Mouse (Mus musculus): ENCODE measurements at regions not wholly inside any gene's neighbourhood (a gene's known extent, or its start where the extent isn't known, plus 50 kb on each side); places are given as distances from the start of the nearest gene placed in this dataset.
A peak's percentile ranks its signal among the peaks of the same experiment; 100 is the strongest.

DNA sequence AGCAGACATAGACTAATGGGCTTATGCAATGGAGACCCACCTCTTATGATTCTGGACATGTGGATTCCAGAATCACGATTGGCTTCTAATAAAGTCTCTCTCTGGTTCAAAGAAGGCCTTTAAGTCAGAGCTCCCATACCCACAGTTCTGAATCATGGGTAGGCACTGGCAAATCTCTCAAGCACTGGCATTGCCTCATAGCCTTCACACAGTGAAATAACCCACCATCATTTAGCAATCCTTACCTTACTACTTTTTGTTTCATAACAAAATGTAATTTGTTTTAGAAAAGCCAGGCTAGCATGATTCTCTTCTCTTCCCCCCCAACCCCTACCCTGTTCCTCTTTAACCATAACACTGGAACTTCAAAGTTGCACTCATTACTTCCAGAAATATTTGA lies 236.3 kb upstream of the Trib2 start:
- Histone ChIP-seq H3K4me2 (ENCODE audit: low read length) (no peak overlapping the region), H3K4me1 (ENCODE audit: control insufficient read depth, insufficient read depth, low read depth, low read length) (no peaks in the 10 kb centered on the region), H3K4me3 (ENCODE audit: low read length) (no peak overlapping the region), H3K27ac (ENCODE audit: low read depth, low read length) (no peak overlapping the region), H3K36me3 (ENCODE audit: control insufficient read depth, insufficient read depth, low read length) (no peaks in the 10 kb centered on the region), H3K27me3 (replicated peaks; ENCODE audit: control insufficient read depth, insufficient read depth, low read length) (no peaks in the 10 kb centered on the region), H3K9me3 (ENCODE audit: control insufficient read depth, low read length) (no peaks in the 10 kb centered on the region), H3K9ac (ENCODE audit: low read depth, low read length) (no peak overlapping the region)
- WGBS, result 83% methylated on average over 1 of the region's 1 CpGs
- no peak for ATAC-seq

DNA sequence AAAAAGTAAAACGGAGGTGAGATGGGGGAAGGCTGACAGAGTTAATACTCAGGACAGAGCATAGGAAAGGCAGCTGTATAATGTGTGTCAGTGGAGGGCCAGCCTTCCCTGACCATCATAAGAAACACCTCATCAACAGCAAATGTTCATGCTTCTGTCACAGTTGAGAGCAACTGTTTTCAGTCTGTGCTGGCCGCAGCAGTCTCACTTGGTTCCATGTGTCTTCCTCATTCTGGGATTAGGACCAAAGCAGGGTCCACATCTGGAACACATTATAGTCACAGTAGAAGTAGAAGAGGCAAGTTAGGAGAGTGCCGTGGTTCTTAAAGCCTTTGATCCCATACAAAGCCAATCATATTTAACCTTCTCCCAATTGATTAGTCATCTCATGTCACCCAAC lies 235.6 kb upstream of the Trib2 start:
- Histone ChIP-seq H3K4me3 (ENCODE audit: low read length) (no peak overlapping the region), H3K9ac (ENCODE audit: low read depth, low read length) (no peak overlapping the region), H3K4me2 (ENCODE audit: low read length) (no peak overlapping the region), H3K4me1 (ENCODE audit: control insufficient read depth, insufficient read depth, low read depth, low read length) (no peaks in the 10 kb centered on the region), H3K36me3 (ENCODE audit: control insufficient read depth, insufficient read depth, low read length) (no peaks in the 10 kb centered on the region), H3K27me3 (replicated peaks; ENCODE audit: control insufficient read depth, insufficient read depth, low read length) (no peaks in the 10 kb centered on the region), H3K27ac (ENCODE audit: low read depth, low read length) (no peak overlapping the region), H3K9me3 (ENCODE audit: control insufficient read depth, low read length) (no peaks in the 10 kb centered on the region)
- no peak for ATAC-seq
- WGBS, result 82% methylated on average over 3 of the region's 3 CpGs

DNA sequence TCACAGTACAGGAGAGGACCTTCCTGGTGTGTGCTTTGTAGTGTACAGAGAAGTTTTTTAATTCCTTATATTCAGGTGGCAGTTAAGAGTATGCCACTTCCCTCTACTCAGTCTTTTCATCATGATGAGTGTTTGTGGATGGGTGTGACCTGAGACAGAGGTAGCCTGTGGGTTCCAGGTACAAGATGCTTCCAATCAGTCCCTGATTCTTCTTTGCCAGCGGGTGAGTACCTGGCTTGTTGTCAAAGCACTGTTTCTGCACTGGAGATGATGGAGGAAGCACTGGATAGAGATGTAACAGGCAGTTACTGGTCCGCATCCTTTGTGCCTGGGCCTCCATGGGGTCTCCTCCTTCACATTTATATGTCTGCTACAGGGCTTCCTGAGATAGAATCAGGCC lies 234.7 kb upstream of the Trib2 start:
- Histone ChIP-seq H3K9ac (ENCODE audit: low read depth, low read length) (no peak overlapping the region), H3K4me1 (ENCODE audit: control insufficient read depth, insufficient read depth, low read depth, low read length) (no peaks in the 10 kb centered on the region), H3K36me3 (ENCODE audit: control insufficient read depth, insufficient read depth, low read length) (no peaks in the 10 kb centered on the region), H3K9me3 (ENCODE audit: control insufficient read depth, low read length) (no peaks in the 10 kb centered on the region), H3K27ac (ENCODE audit: low read depth, low read length) (no peak overlapping the region), H3K4me2 (ENCODE audit: low read length) (no peak overlapping the region), H3K27me3 (replicated peaks; ENCODE audit: control insufficient read depth, insufficient read depth, low read length) (no peaks in the 10 kb centered on the region), H3K4me3 (ENCODE audit: low read length) (no peak overlapping the region)
- WGBS, result 95% methylated on average over 2 of the region's 2 CpGs
- no peak for ATAC-seq

DNA sequence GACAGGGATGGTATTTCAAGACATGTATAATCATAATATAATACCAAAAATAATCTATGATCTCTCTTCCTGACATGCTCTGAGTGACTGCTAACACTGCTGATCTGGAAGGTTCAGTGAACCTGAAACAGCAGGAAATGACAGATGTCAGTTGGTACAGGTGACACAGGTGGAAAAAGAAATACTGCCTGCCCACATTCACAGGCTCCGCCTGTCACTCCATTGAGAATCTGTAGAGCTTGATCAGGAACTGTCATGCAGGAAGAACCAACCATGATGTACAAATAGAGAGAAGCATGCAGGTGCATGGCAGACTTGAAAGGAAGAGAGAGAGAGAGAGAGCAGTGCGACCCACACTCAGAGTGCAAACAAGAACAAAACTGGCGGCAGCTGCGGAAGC lies 232.8 kb upstream of the Trib2 start:
- Histone ChIP-seq H3K4me2 (ENCODE audit: low read length) (no peak overlapping the region), H3K27ac (ENCODE audit: low read depth, low read length) (no peak overlapping the region), H3K4me1 (ENCODE audit: control insufficient read depth, insufficient read depth, low read depth, low read length) (no peaks in the 10 kb centered on the region), H3K9me3 (ENCODE audit: control insufficient read depth, low read length) (no peaks in the 10 kb centered on the region), H3K36me3 (ENCODE audit: control insufficient read depth, insufficient read depth, low read length) (no peaks in the 10 kb centered on the region), H3K4me3 (ENCODE audit: low read length) (no peak overlapping the region), H3K9ac (ENCODE audit: low read depth, low read length) (no peak overlapping the region), H3K27me3 (replicated peaks; ENCODE audit: control insufficient read depth, insufficient read depth, low read length) (no peaks in the 10 kb centered on the region)
- 60% methylated on average over 4 of the region's 4 CpGs for WGBS
- no peak for ATAC-seq

DNA sequence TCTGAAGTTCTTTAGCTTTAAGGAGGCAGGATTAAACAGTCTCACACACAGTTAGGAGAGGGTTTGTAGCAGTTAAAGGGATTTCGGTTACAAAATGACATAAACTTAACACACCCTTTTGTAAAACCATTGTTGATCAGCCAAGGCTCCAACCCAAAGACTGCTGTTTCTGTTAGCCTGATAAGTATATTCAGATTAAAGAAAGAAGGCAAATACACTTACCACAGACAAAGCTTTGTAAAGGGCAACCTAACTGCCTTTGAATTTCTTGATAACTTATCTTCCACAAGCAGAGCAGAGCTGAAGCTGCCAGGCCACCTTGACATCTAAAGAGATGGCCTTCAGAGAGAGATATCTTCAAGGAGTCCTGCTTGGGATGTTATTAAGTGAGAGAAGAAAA lies 229.9 kb upstream of the Trib2 start:
- H3K9ac ChIP-seq (ENCODE audit: low read depth, low read length), result no peak overlapping the region
- H3K36me3 ChIP-seq (ENCODE audit: control insufficient read depth, insufficient read depth, low read length), result no peaks in the 10 kb centered on the region
- no peak for ATAC-seq
- no peak overlapping the region for H3K4me2 ChIP-seq (ENCODE audit: low read length)
- no peaks in the 10 kb centered on the region for H3K9me3 ChIP-seq (ENCODE audit: control insufficient read depth, low read length)
- H3K27me3 ChIP-seq (replicated peaks; ENCODE audit: control insufficient read depth, insufficient read depth, low read length), result no peaks in the 10 kb centered on the region
- H3K4me3 ChIP-seq (ENCODE audit: low read length), result no peak overlapping the region
- H3K27ac ChIP-seq (ENCODE audit: low read depth, low read length), result no peak overlapping the region
- H3K4me1 ChIP-seq (ENCODE audit: control insufficient read depth, insufficient read depth, low read depth, low read length), result no peaks in the 10 kb centered on the region
- WGBS, result 94% methylated on average over 1 of the region's 1 CpGs

DNA sequence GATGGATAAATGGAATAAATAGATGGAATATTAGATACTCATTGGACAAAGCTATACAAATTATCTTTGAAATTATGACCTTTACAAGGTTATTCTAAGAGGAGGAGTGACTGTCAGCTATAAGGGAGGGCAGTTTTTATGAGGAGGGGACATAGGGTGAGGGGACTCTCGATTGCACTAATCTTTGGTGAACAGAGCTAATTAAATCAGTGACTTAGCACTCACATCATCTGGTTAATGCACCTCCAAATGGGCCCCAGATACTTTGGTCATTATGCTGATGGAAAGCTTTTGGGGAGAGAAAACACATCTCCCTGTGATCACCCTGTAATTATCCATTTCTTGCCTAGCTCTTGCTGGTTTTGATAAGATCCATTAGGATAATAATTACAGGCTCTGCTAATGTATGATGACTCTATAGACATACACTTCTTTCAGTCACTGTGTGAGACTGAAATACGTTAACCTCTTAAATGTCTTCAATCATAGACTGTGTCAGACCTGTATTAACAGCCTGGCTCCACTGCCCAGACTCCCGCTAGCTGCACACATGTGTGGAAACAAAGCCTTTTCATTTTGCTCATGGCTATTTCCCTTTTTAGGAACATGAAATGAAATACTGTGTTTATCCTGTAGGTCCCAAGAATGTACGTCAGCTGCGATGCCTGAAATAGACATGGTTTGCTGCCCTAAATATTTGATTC lies 229.2 kb upstream of the Trib2 start:
- Histone ChIP-seq H3K4me2 (ENCODE audit: low read length) (no peak overlapping the region), H3K27me3 (replicated peaks; ENCODE audit: control insufficient read depth, insufficient read depth, low read length) (no peaks in the 10 kb centered on the region), H3K4me3 (ENCODE audit: low read length) (no peak overlapping the region), H3K9me3 (ENCODE audit: control insufficient read depth, low read length) (no peaks in the 10 kb centered on the region), H3K27ac (ENCODE audit: low read depth, low read length) (no peak overlapping the region), H3K9ac (ENCODE audit: low read depth, low read length) (no peak overlapping the region), H3K36me3 (ENCODE audit: control insufficient read depth, insufficient read depth, low read length) (no peaks in the 10 kb centered on the region), H3K4me1 (ENCODE audit: control insufficient read depth, insufficient read depth, low read depth, low read length) (no peaks in the 10 kb centered on the region)
- WGBS, result 56% methylated on average over 5 of the region's 5 CpGs
- ATAC-seq, result peak; percentile 70; the same call in 1 of the 2 replicates

DNA sequence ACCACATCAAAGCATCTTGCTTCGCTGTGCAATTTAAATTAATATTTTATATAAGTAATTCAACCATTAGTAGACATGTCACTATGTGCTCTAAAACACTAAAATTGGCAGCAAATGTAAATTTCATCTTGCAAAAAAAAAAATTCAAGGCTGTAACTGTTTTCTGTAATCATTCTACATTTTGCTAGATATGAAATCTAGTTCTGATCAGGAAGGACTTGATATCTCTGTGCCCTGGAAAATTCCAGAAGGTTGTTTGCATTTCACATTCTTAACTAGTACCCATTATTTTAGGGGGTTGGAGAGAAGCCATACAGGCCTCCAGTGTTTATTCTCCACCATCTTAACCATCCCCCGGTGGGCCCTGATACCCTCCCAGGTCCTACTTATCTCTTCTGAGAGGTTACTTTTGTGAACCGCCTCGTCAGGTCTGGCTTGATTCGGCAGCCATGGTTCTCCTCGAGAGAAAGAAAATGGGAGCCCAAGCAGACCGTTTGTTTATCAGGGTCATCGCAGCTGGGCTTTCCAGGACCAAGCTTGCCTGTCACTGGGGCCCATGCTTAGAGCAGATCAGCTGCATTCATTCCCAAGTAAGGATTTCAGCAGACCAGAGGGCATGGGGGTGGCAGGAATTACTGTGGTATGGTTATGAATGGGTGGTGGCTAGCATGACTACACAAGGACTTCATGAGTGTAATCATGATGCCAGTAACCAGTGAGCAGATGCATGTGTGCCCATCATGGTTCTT lies 226.9 kb upstream of the Trib2 start:
- no peak overlapping the region for H3K9ac ChIP-seq (ENCODE audit: low read depth, low read length)
- no peaks in the 10 kb centered on the region for H3K27me3 ChIP-seq (replicated peaks; ENCODE audit: control insufficient read depth, insufficient read depth, low read length)
- no peak overlapping the region for H3K4me2 ChIP-seq (ENCODE audit: low read length)
- no peak overlapping the region for H3K4me3 ChIP-seq (ENCODE audit: low read length)
- ATAC-seq, result no peak
- H3K4me1 ChIP-seq (ENCODE audit: control insufficient read depth, insufficient read depth, low read depth, low read length), result no peaks in the 10 kb centered on the region
- no peaks in the 10 kb centered on the region for H3K9me3 ChIP-seq (ENCODE audit: control insufficient read depth, low read length)
- 91% methylated on average over 8 of the region's 8 CpGs for WGBS
- no peaks in the 10 kb centered on the region for H3K36me3 ChIP-seq (ENCODE audit: control insufficient read depth, insufficient read depth, low read length)
- no peak overlapping the region for H3K27ac ChIP-seq (ENCODE audit: low read depth, low read length)

DNA sequence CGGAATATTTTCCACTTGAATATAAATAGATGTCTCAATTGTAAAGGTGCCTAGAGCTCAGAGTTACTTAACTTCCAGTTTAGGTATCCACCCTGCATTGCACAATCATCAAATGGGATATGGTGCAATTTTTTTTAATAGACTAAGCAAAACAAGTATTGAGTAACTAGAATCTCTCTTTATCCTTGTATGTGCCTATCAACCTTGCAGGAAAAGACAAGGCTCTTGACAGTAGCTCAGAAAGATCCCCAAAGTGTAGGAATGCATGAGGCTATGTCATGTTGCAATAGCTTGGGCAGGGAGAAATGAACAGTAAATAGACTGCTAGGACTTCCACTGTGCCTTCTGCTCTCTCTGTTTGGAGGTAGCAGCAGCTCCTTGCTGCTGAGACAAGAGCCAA lies 225.6 kb upstream of the Trib2 start:
- Histone ChIP-seq H3K9ac (ENCODE audit: low read depth, low read length) (no peak overlapping the region), H3K27ac (ENCODE audit: low read depth, low read length) (no peak overlapping the region), H3K27me3 (replicated peaks; ENCODE audit: control insufficient read depth, insufficient read depth, low read length) (no peaks in the 10 kb centered on the region), H3K36me3 (ENCODE audit: control insufficient read depth, insufficient read depth, low read length) (no peaks in the 10 kb centered on the region), H3K4me1 (ENCODE audit: control insufficient read depth, insufficient read depth, low read depth, low read length) (no peaks in the 10 kb centered on the region), H3K4me2 (ENCODE audit: low read length) (no peak overlapping the region), H3K9me3 (ENCODE audit: control insufficient read depth, low read length) (no peaks in the 10 kb centered on the region), H3K4me3 (ENCODE audit: low read length) (no peak overlapping the region)
- WGBS, result 87% methylated on average over 1 of the region's 1 CpGs
- no peak for ATAC-seq

DNA sequence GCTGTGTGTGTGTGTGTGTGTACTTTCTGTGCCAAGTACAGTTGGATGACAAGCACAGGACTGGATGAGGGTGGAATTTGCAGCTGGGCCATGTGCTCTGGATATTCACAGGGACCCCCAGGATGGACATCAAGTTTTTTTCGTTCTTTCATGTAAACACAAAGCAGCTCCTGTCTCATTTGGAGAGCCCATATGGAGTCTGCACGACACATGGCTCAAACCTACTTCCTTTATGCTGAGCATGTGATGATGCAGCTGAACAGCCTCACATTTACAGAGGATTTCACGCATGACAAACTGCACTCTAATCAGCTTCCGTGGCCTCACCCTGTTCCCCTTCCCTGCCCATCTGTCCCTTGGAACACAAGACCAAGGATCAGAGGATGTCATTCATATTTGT lies 224.4 kb upstream of the Trib2 start:
- Histone ChIP-seq H3K36me3 (ENCODE audit: control insufficient read depth, insufficient read depth, low read length) (no peaks in the 10 kb centered on the region), H3K4me3 (ENCODE audit: low read length) (no peak overlapping the region), H3K4me2 (ENCODE audit: low read length) (no peak overlapping the region), H3K27me3 (replicated peaks; ENCODE audit: control insufficient read depth, insufficient read depth, low read length) (no peaks in the 10 kb centered on the region), H3K9ac (ENCODE audit: low read depth, low read length) (no peak overlapping the region), H3K27ac (ENCODE audit: low read depth, low read length) (no peak overlapping the region), H3K9me3 (ENCODE audit: control insufficient read depth, low read length) (no peaks in the 10 kb centered on the region), H3K4me1 (ENCODE audit: control insufficient read depth, insufficient read depth, low read depth, low read length) (no peaks in the 10 kb centered on the region)
- peak; percentile 64 for ATAC-seq
- 28% methylated on average over 4 of the region's 4 CpGs for WGBS

All from hindbrain, embryonic 16.5 days (tissue).